Mouse (Mus musculus): ENCODE measurements around the gene Sorbs1. TPM values are rescaled to one million over a fixed set of nuclear protein-coding genes. Genes with fewer than 3 reads are reported as not detected.

Sorbs1 gene
- total RNA-seq, 2 experiments from 2014 or later = 604 to 684 TPM

DNA sequence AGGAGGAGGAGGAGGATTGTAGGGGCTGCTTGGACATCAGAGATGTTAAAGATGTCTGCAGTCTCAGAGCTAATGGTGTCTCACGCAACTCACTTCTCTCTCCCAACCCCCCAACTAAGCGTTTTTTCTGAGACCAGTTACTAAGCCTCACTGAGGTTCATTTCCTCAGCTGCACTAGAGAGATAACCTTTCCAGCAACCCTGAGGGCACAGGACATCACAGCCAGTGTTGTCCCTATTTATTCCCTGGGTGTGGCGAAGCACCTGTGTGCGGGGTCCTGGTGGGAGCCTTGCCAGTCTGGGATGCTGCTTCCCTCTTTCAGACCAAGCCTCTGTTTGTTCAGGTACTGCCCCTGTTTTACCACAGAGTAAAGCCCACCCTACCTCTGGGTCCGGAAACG lies 23.9 kb downstream of the Sorbs1 start:
- DNase-seq (ENCODE audit: low spot score) = no peak
- intact Hi-C loops (cut with DNase I) = loop anchor here (5.0 kb wide), 1 partner anchor 97 kb away; no protein-coding TSS in a partner anchor

DNA sequence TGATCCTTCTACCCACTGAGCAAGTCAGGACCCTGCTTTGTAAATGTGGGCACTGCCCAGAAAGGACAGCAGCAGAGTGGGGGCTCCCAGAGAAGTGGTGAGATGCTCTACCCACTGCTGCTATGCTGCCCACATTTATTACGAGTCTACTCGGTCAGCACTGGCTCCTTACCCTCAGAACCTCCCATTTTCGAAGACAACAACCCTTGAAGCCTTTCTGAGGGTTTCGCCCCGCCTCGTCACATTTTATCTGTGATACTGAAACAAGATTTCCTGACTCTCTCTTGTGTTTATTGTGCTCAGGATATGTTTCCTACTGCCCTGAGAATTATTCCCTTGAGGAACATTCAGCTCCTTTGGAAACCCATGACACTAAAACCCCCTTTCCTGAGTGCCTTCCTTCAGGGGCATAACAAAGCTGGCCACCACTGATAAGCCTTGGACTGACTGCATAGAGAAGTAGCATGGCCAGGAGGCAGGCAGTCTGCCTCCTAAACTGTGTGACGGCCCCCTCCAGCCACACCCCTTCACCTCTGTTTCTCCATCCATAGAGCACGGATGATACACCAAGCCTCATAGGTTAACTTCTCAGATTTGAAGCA lies 24.6 kb downstream of the Sorbs1 start:
- intact Hi-C loops (cut with DNase I) = no loop called here
- DNase-seq (ENCODE audit: low spot score) = no peak

DNA sequence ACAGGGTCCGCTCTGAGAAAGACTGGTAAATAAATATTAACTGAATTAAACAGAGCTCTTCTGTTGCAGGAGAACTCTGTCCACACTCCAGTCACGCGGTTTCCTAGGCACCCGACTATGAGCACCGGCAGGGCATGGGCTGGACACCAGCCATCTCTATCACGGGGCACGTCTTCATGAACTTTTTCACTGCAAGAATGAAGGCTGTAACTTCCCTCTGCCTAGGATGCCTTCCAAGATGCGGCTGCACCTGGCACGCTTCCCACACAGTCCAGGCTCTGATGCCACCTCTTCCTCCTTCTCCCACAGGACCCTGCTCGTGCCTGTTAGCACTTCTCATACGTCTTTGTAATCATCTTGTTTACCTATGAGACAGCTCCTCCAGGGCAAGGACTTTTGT lies 26.0 kb downstream of the Sorbs1 start:
- DNase-seq (ENCODE audit: low spot score) = no peak
- intact Hi-C loops (cut with DNase I) = no loop called here

DNA sequence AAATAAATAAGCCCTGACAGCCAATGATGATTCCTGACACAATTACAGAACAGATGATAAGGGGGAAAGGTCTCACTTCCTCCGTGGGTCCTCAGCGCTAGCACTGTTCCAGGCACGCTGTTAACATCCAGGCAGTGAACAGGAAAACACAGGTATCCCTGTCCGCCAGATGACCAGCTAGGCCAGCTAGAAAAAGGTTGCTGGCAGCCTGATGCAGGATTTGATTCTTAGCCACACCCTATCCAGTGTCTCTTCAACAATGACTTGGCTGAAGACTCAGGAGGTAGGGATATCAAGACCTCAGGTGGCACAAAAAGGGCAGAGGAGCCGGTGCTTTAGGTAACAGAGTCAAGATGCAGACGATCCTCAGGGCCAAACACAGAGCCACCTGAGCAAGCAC lies 32.5 kb downstream of the Sorbs1 start:
- no peak for DNase-seq (ENCODE audit: low spot score)
- intact Hi-C loops (cut with DNase I) = no loop called here

DNA sequence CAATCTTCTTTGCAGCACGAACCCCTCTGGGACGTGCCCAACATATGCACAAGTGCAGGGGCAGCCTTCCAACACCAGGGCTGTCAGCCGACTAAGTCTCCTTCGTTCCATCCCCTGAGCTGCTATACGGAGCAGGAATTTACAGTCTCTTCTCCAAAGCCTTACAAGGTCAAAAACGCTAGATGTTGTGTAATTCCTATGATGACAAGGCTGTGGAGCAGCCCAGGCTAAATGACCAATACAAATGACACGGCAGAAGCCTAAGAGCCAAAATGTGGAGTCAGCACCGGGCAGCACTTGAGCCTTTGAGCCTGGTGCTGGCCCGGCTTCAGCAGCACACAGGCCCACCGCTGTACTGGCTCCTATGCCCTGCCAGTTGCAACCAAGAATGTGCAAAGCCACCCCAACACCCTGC lies 35.4 kb downstream of the Sorbs1 start:
- intact Hi-C loops (cut with DNase I) = no loop called here
- DNase-seq (ENCODE audit: low spot score) = peak; percentile 55

DNA sequence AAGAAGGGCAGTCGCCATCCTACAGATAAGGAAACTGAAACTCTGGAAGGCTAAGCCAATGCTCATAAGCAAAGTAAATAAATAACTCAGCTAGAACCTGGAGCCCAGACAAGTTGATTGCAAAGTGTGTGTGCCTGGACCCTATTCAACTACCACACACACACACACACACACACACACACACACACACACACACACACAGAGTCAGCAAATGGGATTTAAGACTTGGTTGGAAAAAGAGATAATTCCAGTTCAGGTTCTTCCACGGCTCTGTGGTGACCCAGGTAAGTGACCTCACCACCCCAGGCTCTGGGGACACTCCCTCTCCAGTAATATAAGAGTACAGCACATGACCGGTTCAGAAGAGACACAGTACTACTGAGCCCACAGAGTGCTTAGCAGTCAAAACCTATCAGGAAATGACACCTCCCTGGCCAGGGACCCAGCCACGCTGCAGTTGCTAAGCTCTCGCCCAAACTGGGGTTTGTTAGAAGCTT lies 36.1 kb downstream of the Sorbs1 start:
- intact Hi-C loops (cut with DNase I) = no loop called here
- DNase-seq (ENCODE audit: low spot score) = peak; percentile 44

DNA sequence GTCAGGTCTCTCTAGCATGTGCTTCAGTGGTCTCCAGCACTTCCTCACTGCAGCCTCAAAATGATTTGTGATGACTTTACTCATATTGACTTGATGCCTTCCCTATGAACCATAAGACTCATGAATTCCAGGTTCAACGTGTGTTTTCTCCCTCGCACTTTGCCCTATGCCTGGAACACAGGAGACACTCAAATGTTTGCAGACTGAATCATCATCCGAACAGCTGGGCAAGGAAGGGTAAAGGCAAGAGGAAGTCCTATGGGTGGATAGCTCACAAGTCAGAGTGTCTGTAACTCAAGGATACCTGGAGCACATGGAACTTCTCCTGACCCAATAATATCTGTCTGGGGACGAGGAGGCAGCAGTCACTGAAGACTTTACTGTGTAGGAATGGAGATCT lies 37.1 kb downstream of the Sorbs1 start:
- no peak for DNase-seq (ENCODE audit: low spot score)
- intact Hi-C loops (cut with DNase I) = no loop called here

DNA sequence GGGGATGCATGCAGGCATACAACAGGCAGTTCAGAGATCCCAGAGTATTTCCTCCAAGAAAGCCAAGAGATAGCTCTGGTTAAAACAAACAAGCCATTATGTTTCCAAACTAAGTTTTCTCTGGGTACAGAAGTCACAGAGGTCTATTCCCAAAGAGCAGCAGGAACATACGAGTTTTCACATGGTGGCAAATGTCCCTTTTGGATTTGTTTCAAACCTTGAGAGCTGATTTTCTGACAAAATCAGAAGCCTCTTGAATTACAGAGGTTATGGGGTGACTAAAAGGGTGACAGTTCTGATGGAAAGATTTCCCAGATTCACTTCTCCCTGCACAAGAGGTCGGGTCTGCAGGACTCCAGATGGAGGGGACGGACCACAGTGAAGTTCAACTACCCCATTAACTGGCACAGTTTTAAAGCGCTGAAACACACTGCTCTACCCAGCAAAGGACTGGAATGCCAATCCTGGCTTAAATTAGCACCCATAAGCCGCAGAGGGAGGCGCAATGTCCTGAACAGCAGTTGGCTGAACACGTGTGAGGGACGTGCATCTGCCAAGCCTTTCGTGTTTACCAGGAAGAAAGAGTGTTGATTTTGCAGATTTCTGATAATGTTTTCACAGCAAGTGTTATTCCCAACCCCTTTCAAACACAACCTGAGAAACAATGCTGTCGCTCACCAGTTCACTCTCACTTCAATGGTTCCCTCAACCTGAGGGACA lies 41.9 kb downstream of the Sorbs1 start:
- intact Hi-C loops (cut with DNase I) = loop anchor here (2.0 to 5.0 kb wide), 2 partner anchors 35 to 41 kb away; partner anchors contain the start of gene Sorbs1
- DNase-seq (ENCODE audit: low spot score) = no peak

DNA sequence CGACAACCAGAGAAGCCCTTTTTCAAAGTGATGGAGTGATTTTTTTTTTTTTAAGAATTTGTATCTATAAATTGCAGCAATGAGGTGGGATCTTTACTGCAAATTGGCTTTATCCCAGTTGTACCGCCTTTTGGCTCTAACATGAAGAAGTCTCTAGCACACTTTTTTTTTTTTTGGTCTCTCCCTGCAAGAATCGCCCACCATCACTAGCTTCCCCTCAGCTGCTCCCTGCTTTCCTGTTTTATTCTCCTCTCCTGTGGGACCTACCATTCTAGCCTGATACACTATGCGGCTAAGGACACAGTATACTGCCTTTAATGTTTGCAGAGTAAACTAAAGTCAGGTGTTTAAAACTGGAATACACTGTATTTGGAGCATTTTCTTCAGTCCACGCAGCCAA lies 43.8 kb downstream of the Sorbs1 start:
- intact Hi-C loops (cut with DNase I) = loop anchor here (5.0 kb wide), 1 partner anchor 43 kb away; the partner anchor contains the start of gene Sorbs1
- DNase-seq (ENCODE audit: low spot score) = no peak

DNA sequence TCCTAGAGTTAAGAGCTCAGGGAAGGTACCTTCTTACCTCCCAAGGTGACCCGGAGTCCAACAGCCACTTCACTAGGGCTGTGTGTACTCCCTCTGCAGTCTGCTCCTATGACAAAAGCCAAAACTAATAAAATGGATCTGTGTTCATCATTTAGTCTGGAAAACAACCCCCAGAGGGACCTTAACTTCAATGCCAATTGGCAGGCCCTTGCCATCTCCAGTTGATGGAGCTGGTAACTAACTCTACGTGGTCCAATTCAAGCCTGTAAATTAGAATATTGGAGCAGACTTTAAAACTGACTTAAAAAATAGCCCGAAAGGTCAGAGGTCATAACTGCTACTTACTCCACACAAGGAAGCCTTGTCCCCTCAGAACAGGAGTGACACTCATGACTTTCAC lies 45.3 kb downstream of the Sorbs1 start:
- intact Hi-C loops (cut with DNase I) = no loop called here
- DNase-seq (ENCODE audit: low spot score) = no peak

DNA sequence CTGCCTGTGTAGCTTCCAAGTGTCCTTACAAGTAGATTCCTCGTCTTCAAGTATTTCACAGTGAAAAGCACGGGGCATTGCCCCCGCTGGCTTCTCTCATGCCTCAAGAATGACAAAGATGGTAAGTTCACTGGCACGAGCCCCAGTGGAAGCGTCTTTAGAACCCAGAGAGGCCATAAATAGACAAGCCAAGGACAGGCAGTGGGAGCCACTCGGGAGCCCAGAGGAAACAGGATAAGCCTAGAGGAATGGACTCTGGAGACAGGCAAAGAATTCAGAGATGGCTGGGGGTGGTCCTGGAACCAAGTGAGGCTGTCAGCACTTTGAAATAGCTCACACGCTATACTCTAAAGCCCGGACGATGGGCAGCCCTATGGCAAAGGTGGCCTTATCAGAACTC lies 45.8 kb downstream of the Sorbs1 start:
- DNase-seq (ENCODE audit: low spot score) = peak; percentile 19
- intact Hi-C loops (cut with DNase I) = no loop called here

DNA sequence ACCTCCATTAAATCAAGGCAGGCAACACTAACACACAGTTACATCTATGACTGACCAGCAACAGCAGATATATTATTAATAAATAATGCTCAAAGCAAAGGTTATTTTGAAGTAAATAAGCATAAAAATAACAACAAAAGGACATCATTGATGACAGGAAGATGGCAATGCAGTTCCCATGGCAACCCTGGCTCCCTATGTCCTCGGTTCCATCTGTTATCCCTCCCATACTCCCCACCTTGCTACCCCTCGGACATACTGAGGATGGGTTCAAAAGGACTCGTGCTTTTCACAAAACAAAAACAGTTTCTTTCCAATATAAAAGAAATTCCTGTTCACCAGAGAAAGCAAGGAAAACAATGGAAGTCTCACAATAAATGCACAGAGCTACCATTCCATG lies 48.2 kb downstream of the Sorbs1 start:
- no peak for DNase-seq (ENCODE audit: low spot score)
- intact Hi-C loops (cut with DNase I) = no loop called here

DNA sequence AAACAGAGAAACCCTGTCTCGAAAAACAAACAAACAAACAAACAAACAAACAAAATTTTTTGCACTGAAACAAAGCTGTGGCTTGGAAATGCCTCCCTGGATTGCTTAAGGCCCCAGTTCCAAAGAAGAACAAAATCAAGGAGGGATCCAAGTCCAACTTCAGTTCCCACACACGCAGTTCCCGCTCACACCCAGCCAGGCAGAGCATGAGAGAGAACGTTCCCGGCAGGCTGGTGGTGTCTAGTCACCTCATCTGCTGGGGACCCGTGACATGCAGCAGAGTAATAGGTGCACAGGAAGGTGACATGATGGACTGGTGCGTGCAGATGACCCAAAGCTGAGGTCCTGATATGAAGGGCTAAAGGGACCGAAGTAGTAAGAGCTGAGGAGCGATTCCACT lies 49.2 kb downstream of the Sorbs1 start:
- no peak for DNase-seq (ENCODE audit: low spot score)
- intact Hi-C loops (cut with DNase I) = no loop called here

DNA sequence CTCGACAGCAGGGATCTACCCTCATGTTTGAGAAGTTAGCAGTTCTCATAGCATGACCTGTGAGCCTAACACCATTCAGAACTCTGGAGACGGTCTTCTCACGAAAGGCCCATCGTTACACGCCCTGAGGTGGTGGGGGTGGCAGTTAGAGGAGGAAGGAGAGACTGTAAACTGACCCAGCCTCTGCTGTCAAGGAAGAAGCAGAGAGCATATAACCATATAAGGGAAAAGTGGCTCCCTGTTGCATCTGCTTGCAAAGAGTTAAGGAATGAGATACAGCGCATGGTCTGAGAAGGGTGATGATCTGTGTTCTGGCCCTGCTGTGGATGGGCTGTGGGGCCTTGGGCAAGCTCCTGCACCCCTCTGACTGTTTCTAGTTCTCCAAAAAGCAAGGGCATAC lies 50.7 kb downstream of the Sorbs1 start:
- intact Hi-C loops (cut with DNase I) = no loop called here
- no peak for DNase-seq (ENCODE audit: low spot score)

DNA sequence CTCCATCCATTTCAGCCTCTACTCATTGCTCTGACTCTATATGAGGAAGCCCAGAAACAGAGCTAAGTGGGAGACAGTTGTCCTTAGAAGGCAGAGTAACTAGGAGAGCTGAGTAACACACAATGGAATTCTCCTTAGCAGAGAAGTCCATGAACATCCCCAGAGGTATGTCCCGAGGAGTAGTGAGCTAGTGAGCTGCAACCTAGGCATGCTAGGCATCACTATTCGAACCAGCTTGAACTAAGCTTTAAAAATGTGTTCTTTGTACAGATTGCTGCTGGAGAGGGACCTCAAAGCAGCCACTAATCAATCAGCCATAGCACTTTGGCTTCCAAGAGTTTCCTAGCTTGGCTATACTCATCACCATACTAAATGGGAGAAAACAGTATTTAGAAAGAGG lies 51.1 kb downstream of the Sorbs1 start:
- no peak for DNase-seq (ENCODE audit: low spot score)

DNA sequence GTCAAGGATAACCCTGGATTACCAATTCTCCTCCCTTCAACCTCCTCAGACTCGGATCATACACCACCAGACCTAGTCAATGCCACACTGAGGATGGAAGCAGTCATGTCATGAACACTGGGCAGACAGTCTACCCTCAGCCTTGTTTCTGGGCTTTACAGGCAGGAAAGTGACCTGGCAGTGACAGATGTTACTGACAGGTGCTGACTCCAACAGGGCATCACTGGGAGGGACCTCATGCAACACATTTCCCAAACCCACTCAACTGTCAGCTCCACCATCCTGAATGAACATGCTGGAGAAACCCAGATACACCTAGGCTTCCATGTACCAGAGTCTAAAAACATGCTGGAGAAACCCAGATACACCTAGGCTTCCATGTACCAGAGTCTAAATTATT lies 51.9 kb downstream of the Sorbs1 start:
- intact Hi-C loops (cut with DNase I) = no loop called here
- no peak for DNase-seq (ENCODE audit: low spot score)

More for the DNA sequence above, 51.1 kb downstream of the Sorbs1 start:
- intact Hi-C loops (cut with DNase I) = no loop called here

DNA sequence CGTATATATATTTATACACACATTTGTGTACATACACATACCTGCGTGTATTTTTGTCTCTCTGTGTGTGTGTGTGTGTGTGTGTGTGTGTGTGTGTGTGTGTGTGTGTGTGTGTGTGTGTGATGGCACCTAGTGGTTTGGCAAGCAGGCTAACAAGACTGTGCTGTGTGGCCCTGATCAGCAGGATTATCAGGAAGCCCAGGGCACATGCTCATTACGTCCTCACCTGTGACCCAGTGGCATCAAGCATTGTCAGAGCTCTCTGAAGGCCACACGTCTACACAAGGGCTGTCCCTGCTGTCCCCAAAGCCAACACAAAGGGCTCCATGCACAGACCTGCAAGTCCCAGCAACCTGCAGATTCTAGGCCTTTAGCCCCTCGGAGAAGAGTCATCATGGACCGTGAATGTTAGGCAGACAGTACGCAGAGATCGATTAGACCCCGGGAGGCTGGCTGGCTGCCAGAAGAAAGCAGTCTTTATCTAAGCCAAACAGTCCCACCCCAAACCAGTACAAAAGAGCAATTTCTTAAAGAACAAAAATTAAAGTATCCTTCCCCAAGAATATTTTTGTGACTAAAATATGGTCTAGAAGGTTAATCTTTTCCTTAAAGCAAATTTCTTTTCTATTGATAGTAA lies 52.6 kb downstream of the Sorbs1 start:
- intact Hi-C loops (cut with DNase I) = no loop called here
- no peak for DNase-seq (ENCODE audit: low spot score)

DNA sequence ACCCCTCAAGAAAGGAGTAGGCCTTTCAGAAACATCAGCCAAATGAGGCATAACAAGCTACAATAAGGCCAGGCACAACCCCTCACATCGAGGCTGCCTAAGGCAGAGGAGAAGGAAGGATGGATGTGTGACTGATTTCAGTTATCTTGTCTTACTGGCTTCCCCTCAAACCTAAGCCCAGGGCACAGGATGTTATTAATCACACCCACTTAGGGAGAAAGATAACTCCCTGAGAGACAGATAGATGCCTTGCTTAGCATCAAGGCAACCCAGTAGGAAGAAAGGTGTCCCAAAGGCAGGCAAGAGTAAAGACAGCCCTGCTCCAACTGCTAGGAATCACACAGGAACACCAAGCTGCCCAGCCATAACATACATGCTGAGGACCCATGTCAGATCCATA lies 54.2 kb downstream of the Sorbs1 start:
- DNase-seq (ENCODE audit: low spot score) = no peak
- intact Hi-C loops (cut with DNase I) = no loop called here

DNA sequence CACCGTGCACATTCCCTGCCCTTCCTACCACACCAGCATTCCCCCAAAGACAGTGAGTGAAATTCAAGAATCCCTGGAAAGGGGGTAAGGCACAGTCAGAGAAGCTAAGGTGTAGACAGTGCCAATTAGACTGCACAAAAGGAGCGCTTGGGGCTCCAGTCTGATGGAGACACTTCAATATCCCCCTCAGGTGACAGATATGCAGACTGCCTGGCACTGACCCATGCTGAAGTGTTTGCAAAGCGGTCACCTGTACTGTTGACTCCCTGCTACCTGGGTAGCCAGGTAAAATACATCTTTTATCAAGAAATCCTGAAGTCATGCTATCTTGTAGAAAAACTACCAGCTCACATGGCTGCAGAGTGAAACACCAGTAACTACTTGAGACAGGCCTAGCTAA lies 54.8 kb downstream of the Sorbs1 start:
- intact Hi-C loops (cut with DNase I) = no loop called here
- no peak for DNase-seq (ENCODE audit: low spot score)

DNA sequence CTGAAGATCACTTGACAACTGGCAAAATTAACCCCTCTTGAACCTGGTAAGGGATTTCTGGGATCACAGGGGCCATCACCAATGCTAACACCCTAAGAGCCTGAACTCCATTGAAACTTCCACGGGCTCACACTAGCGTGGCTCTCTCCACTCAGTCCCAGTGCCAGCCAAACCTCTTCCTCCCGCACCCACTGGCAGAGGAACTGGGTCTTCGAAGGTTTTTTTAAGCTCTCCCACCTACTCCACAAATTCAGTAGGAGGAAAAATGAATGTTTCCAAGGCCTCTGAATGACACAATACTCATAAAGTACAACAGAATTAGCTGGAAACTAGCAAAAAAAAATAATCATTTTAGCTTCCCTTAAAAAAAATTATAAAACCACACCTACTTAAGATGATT lies 58.3 kb downstream of the Sorbs1 start:
- intact Hi-C loops (cut with DNase I) = no loop called here
- DNase-seq (ENCODE audit: low spot score) = no peak

DNA sequence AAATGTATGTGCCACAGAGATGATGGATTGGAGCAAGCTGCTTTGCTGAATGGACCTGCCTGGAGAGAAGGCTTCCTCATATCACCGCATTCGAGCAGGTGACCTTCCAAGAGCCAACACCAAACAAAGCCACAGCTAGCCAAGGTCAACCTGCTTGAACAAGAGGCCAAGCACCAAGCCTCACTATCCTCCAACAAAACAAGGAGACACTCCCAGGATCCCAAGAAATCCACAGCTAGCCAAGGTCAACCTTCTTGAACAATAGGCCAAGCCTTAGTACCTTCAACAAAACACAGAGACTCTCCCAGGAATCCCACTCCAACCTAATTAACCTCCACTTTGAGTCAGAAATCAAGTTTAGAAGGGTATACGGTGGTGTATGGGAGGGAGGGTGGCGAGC lies 59.5 kb downstream of the Sorbs1 start:
- intact Hi-C loops (cut with DNase I) = no loop called here
- DNase-seq (ENCODE audit: low spot score) = no peak
